Mouse (Mus musculus) forebrain, embryonic 10.5 days (tissue): ENCODE measurements at regions not wholly inside any gene's neighbourhood (a gene's known extent, or its start where the extent isn't known, plus 50 kb on each side); places are given as distances from the start of the nearest gene placed in this dataset.

ENCODE experiments used
- DNase-seq: peaks from one replicate; pipeline ENCODE4 v3.0.0-alpha.2; 2017; ENCODE audit warnings: low spot score; ENCODE audit errors: extremely low spot score
- H3K27ac ChIP-seq: fragments of 300-500 bp; sonication (generic); 2 replicates; pipeline ENCODE4 v1.5.1; 2016; ENCODE audit warnings: mild to moderate bottlenecking
- H3K27me3 ChIP-seq: fragments of 300-500 bp; sonication (generic); 2 replicates; pipeline ENCODE4 v1.6.1; 2016; ENCODE audit warnings: mild to moderate bottlenecking; ENCODE audit not compliant: poor library complexity, severe bottlenecking
- H3K36me3 ChIP-seq: fragments of 300-500 bp; sonication (generic); replicated peaks from 2 replicates; pipeline ENCODE4 v1.6.1; 2016; ENCODE audit warnings: mild to moderate bottlenecking, moderate library complexity
- H3K4me1 ChIP-seq: fragments of 300-500 bp; sonication (generic); 2 replicates; pipeline ENCODE4 v1.6.1; 2016
- H3K4me3 ChIP-seq: fragments of 300-500 bp; sonication (generic); 2 replicates; pipeline ENCODE4 v1.5.1; 2016; ENCODE audit warnings: mild to moderate bottlenecking, moderate library complexity
- H3K9me3 ChIP-seq: fragments of 300-500 bp; sonication (generic); 2 replicates; pipeline ENCODE4 v1.6.1; 2016; ENCODE audit warnings: mild to moderate bottlenecking, moderate library complexity
- WGBS: fragments of 180-500 bp; shearing (Covaris S2); methylation state at CpG from one replicate; pipeline ENCODE4 v1.1.7; 2016; 5-methylcytosine and 5-hydroxymethylcytosine counted together

DNA sequence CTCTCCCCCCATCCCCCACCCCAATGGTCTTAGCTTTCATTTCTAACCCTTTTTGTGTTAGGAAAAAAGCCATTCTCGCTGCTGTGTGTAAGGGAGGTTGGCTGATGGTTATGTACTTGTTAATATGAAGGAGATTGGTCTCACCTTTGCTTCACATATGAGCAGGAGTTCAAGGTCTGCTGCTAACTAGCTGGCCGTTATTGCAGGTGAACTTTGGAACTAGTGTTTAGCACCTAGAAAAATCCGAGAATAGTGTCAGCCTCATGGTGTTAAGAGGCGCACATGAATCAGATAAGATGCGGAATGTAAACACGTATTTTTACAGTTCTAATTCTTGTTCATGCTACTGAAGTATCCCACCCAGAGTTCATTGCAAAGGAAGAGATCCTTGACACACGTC lies 103.2 kb downstream of the Dyrk2 start:
- WGBS: 87% methylated on average over 7 of the region's 7 CpGs
- Histone ChIP-seq H3K27me3 (no peaks in the 10 kb centered on the region), H3K9me3 (no peaks in the 10 kb centered on the region), H3K27ac (no peak overlapping the region), H3K4me1 (0 out of 2 replicates have a peak, but pooled peaks cover 12% of the 10 kb centered on the region), H3K36me3 (no peaks in the 10 kb centered on the region), H3K4me3 (no peak overlapping the region)
- no peak for DNase-seq

- Histone ChIP-seq H3K4me3 (no peak overlapping the region), H3K27me3 (no peaks in the 10 kb centered on the region), H3K36me3 (no peaks in the 10 kb centered on the region), H3K4me1 (0 out of 2 replicates have a peak, but pooled peaks cover 12% of the 10 kb centered on the region), H3K27ac (no peak overlapping the region), H3K9me3 (no peaks in the 10 kb centered on the region)
- DNase-seq: no peak
- 86% methylated on average over 4 of the region's 4 CpGs for WGBS
Observed at GRCm38 (mm10) chr10:118769751-118770150, 100.3 kb downstream of the Dyrk2 start.

DNA sequence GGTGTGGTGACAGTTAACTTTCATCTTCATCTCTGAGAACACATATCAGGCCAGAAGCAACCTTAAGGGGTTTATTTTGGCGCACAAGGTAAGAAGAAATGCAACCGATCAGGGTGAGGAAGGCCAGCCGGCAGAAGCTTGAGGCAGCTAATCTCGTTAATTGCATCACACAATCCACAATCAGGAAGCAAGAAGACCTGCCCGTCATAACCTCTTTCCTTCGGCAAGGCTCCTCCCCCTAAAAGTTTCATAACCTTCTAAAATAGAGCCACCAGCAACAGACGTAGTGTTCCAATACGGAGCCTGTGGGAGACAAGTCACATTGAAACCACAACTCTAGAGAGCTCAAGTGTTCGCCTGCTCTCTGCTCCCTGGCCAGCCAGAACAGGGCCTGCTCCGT lies 91.4 kb downstream of the Dyrk2 start:
- H3K27me3 ChIP-seq: no peaks in the 10 kb centered on the region
- H3K36me3 ChIP-seq: no peaks in the 10 kb centered on the region
- DNase-seq: no peak
- H3K4me3 ChIP-seq: no peak overlapping the region
- no peaks in the 10 kb centered on the region for H3K4me1 ChIP-seq
- 93% methylated on average over 10 of the region's 10 CpGs for WGBS
- H3K27ac ChIP-seq: no peak overlapping the region
- H3K9me3 ChIP-seq: no peaks in the 10 kb centered on the region

- no peaks in the 10 kb centered on the region for H3K4me1 ChIP-seq
- no peak overlapping the region for H3K4me3 ChIP-seq
- H3K27ac ChIP-seq: no peak overlapping the region
- no peaks in the 10 kb centered on the region for H3K9me3 ChIP-seq
- H3K27me3 ChIP-seq: no peaks in the 10 kb centered on the region
- DNase-seq: no peak
- WGBS: 90% methylated on average over 10 of the region's 10 CpGs
- H3K36me3 ChIP-seq: no peaks in the 10 kb centered on the region
Observed at GRCm38 (mm10) chr10:118780831-118781569, 89.0 kb downstream of the Dyrk2 start.

GRCm38 (mm10) chr10:118781811-118782232 lies 88.2 kb downstream of the Dyrk2 start:
- Histone ChIP-seq H3K36me3 (no peaks in the 10 kb centered on the region), H3K9me3 (no peaks in the 10 kb centered on the region), H3K27ac (no peak overlapping the region), H3K27me3 (no peaks in the 10 kb centered on the region), H3K4me3 (no peak overlapping the region), H3K4me1 (no peaks in the 10 kb centered on the region)
- WGBS: 88% methylated on average over 10 of the region's 10 CpGs
- DNase-seq: no peak

- H3K4me1 ChIP-seq: no peaks in the 10 kb centered on the region
- 88% methylated on average over 6 of the region's 6 CpGs for WGBS
Observed at GRCm38 (mm10) chr10:118782646-118783045, 87.4 kb downstream of the Dyrk2 start.

DNA sequence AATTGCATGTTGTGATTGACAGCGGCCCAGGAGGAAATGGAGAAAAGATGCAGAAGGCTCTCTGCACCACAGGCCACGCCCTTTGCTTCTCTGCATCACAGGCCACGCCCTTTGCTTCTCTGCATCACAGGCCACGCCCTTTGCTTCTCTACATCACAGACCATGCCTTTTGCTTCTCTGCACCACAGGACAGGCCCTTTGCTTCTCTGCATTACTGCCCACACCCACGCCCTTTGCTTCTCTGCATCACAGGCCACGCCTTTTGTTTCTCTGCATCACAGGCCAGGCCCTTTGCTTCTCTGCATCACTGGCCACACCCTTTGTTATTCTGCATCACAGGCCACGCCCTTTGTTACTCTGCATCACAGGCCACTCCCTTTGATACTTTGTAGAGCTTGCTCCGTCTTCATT lies 82.7 kb downstream of the Dyrk2 start:
- H3K4me1 ChIP-seq: no peaks in the 10 kb centered on the region
- H3K4me3 ChIP-seq: no peak overlapping the region
- 88% methylated on average over 8 of the region's 8 CpGs for WGBS
- H3K27me3 ChIP-seq: no peaks in the 10 kb centered on the region
- H3K27ac ChIP-seq: no peak overlapping the region
- H3K9me3 ChIP-seq: no peaks in the 10 kb centered on the region
- DNase-seq: no peak
- no peaks in the 10 kb centered on the region for H3K36me3 ChIP-seq

More at GRCm38 (mm10) chr10:118782646-118783045, 87.4 kb downstream of the Dyrk2 start:
- H3K9me3 ChIP-seq: no peaks in the 10 kb centered on the region
- DNase-seq: no peak
- no peak overlapping the region for H3K27ac ChIP-seq
- no peak overlapping the region for H3K4me3 ChIP-seq
- no peaks in the 10 kb centered on the region for H3K27me3 ChIP-seq
- no peaks in the 10 kb centered on the region for H3K36me3 ChIP-seq

DNA sequence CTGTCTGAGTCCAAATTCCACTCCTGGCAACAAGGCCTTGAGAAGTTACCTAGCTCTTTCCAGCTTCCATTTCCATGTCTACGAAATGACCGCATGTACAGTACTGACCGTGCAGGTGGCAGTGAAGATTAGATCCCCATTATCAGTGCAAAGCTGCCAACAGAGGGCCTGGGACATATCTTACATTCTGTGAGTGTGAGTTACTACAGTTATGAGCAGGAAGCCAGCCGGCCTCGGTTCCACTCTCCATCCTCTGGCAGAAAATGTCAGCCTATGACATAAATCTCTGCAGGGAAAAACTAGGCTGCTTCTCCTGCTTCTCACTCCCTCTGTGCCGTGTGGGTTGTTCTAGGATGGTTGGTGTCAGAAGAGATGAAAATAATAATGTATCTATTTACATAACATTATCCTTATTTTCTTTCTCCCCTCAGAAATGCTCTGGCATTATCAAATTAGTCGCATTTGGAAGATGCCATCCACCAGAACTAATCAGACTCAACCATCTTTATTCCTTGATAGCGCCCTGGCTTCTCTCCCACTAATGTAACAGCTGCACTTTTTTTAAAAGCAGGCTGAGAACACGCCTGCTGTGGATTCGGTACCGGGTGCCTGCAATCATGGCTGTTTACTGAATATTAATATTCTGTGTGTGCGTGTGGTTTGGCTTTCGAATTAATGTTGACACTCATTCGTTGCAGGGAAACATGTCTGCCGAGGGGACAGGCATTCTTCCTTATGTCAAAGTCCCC lies 77.5 kb downstream of the Dyrk2 start:
- Histone ChIP-seq H3K27ac (no peak overlapping the region), H3K27me3 (no peaks in the 10 kb centered on the region), H3K36me3 (no peaks in the 10 kb centered on the region), H3K4me3 (no peak overlapping the region), H3K9me3 (no peaks in the 10 kb centered on the region), H3K4me1 (peaks cover 12% of the 10 kb centered on the region)
- DNase-seq: no peak
- 93% methylated on average over 15 of the region's 15 CpGs for WGBS

DNA sequence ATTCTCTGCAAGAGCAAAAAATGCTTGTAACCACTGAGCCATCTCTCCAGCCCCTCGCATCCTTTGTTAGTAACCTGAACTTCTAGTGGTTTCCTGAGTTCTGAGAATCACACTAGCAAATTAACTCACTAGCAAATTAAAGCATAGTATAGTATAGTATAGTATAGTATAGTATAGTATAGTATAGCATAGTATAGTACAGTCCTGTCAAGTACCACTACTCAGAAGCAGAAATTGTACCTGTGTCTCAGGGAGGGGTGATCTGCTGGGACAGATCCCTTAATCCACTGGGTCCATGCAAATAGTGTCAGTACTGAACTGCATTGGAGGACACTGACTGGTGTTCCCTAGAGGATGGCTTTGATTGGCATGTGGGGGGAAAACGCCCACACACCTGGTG lies 76.2 kb downstream of the Dyrk2 start:
- no peak for DNase-seq
- Histone ChIP-seq H3K4me1 (peaks cover 12% of the 10 kb centered on the region), H3K27me3 (no peaks in the 10 kb centered on the region), H3K9me3 (no peaks in the 10 kb centered on the region), H3K27ac (no peak overlapping the region), H3K36me3 (no peaks in the 10 kb centered on the region), H3K4me3 (no peak overlapping the region)
- 91% methylated on average over 2 of the region's 2 CpGs for WGBS

DNA sequence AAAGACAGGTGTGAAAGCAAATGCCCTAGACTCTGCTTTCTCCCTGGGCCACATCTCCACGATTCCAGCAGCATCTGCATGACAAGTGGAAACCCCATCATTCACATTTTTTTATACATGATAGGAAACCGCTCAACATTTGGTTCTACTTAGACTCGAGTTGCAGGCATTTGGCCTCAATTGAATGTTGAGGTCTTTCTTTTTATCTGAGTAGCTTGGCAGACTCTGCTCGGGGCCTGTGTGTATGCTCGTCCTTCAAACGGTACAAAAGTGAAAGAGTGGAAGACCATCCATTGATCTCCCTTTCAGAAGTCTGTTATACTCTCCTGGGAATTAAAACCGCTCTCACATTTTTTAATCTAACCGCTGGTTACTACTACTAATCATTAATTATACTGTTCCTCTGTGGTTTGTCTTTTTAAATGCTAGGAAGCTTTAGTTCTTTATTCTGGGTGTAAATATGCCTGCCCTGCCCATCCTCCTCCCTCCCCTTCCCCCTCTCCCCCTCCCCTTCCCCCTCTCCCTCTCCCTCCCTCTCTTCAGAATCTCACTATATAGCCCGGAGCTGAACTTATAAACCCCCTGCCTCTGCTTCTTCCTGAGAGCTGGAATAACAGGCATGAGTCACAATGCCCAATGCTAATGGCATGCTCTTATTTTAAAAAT lies 75.5 kb downstream of the Dyrk2 start:
- Histone ChIP-seq H3K27me3 (no peaks in the 10 kb centered on the region), H3K4me3 (no peak overlapping the region), H3K27ac (no peak overlapping the region), H3K4me1 (peaks cover 12% of the 10 kb centered on the region), H3K9me3 (no peaks in the 10 kb centered on the region), H3K36me3 (no peaks in the 10 kb centered on the region)
- whole genome bisulfite sequencing: 62% methylated on average over 9 of the region's 9 CpGs
- DNase-seq: no peak

GRCm38 (mm10) chr10:118795061-118795407 lies 75.0 kb downstream of the Dyrk2 start:
- H3K36me3 ChIP-seq: no peaks in the 10 kb centered on the region
- peaks cover 12% of the 10 kb centered on the region for H3K4me1 ChIP-seq
- H3K27ac ChIP-seq: no peak overlapping the region
- H3K9me3 ChIP-seq: no peaks in the 10 kb centered on the region
- H3K4me3 ChIP-seq: no peak overlapping the region
- no peak for DNase-seq
- H3K27me3 ChIP-seq: no peaks in the 10 kb centered on the region
- WGBS: 89% methylated on average over 3 of the region's 3 CpGs

DNA sequence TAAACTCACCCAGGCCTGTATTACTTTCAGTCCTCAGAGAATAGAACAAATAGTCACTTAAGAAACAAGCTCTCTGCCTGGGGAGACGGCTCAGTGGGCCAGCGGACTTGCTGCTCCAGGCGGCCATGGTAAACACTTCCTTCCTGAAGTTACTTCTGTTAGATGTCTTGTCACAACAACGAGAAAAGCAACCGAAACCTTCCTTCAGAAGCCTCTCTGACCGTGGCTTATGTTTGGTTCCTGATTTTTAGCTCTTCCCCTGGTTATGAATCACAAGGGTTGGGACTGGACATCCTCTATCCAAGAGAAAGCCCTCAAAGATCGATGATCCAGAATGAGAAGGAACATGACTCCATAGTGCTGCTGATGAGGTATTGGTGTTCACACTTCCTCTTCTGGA lies 73.5 kb downstream of the Dyrk2 start:
- Histone ChIP-seq H3K27ac (no peak overlapping the region), H3K4me1 (peaks cover 12% of the 10 kb centered on the region), H3K9me3 (no peaks in the 10 kb centered on the region), H3K4me3 (no peak overlapping the region), H3K36me3 (no peaks in the 10 kb centered on the region), H3K27me3 (no peaks in the 10 kb centered on the region)
- DNase-seq: no peak
- WGBS: 83% methylated on average over 7 of the region's 7 CpGs

- Histone ChIP-seq H3K4me3 (no peak overlapping the region), H3K27me3 (no peaks in the 10 kb centered on the region), H3K9me3 (no peaks in the 10 kb centered on the region), H3K27ac (no peak overlapping the region), H3K36me3 (no peaks in the 10 kb centered on the region), H3K4me1 (peaks cover 12% of the 10 kb centered on the region)
- WGBS: 89% methylated on average over 5 of the region's 5 CpGs
- no peak for DNase-seq
Observed at GRCm38 (mm10) chr10:118797256-118797655, 72.8 kb downstream of the Dyrk2 start.
